Mouse (Mus musculus) kidney, postnatal 25 days (tissue): ENCODE data around the gene Hdhd3.

Source experiments
- DNase-seq, 2 experiments: peaks; one replicate each; pipeline ENCODE4 v3.0.0; 2021; ENCODE audit warnings: mixed read lengths in 2 of 2

Gene Hdhd3

GRCm38 (mm10) chr4:62475793-62476192, 27.5 kb downstream of the Hdhd3 start:
- DNase-seq: no peak

- no peak for DNase-seq
These were observed 28.1 kb downstream of the Hdhd3 start for GRCm38 (mm10) chr4:62475131-62475530.

GRCm38 (mm10) chr4:62472071-62472470, 31.2 kb downstream of the Hdhd3 start:
- DNase-seq: no peak

- DNase-seq: peak; percentile 81 to 89
These were observed 32.6 kb downstream of the Hdhd3 start, which contains the start of gene Wdr31 for GRCm38 (mm10) chr4:62470598-62471051. Wdr31 (minus strand) TSS chr4:62470896.

GRCm38 (mm10) chr4:62468158-62468557, 35.1 kb downstream of the Hdhd3 start:
- no peak for DNase-seq

- peak in 1 of 2 experiments; percentile 42 for DNase-seq
These were observed 40.1 kb downstream of the Hdhd3 start for GRCm38 (mm10) chr4:62463124-62463523.

GRCm38 (mm10) chr4:62460348-62460747, 42.9 kb downstream of the Hdhd3 start:
- DNase-seq: no peak

GRCm38 (mm10) chr4:62459081-62459480, 44.2 kb downstream of the Hdhd3 start:
- DNase-seq: no peak

GRCm38 (mm10) chr4:62454995-62455394, 48.3 kb downstream of the Hdhd3 start:
- peak; percentile 52 to 61 for DNase-seq
